9 mouse cellular contexts compared by ENCODE assay signal in the genomic region with DNA sequence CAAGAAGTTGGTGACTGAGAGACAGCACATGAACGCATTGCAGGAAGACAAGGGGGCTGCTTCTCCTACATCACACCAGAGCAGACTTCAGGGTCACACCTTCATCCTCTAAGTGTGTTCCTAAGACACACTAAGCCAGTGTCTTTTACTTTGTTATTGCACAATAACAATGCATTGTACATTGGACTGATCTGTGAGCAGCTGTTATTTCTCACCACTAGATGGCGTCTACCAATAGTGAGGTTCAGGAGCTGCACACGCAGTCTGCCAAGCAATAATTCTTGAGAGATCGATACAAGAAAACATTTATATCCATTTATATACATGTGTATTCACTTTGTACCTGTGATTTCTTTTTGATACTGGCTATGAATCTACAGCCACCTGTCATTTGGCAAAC. TPM values are rescaled to one million over a fixed set of nuclear protein-coding genes. Genes with fewer than 3 reads are reported as not detected.
DNase-seq lines count a peak whose midpoint lies in the region; ATAC-seq and TF ChIP-seq lines count a peak whose summit lies in the region.
"Had no signal": no experiment of that assay in that cellular context is flagged by ENCODE, and none has a peak within 500 bp of the region (broad histone marks: within the 10 kb centered on the region; RNA-seq: fewer than 3 reads in every experiment).

No protein-coding gene starts in this region.

- H3K4me1 ChIP-seq in liver, adult 2 months (ENCODE audit: control insufficient read depth, insufficient read depth, low read length) = peaks cover 13% of the 10 kb centered on the region; the same call in 1 of the 2 replicates
- peaks cover 7% of the 10 kb centered on the region for H3K4me1 ChIP-seq in liver, embryonic 11.5 days (replicated peaks; ENCODE audit: control insufficient read depth, insufficient read depth, low read length)
- H3K4me1 ChIP-seq in kidney, postnatal 0 days (replicated peaks; ENCODE audit: insufficient read depth, low read length) = peaks cover 5% of the 10 kb centered on the region; the same call in 1 of the 2 replicates
- no peaks in the 10 kb centered on the region; the same call in 1 of the 2 replicates for H3K4me1 ChIP-seq in intestine, embryonic 15.5 days (replicated peaks)

- WGBS in liver, adult 2 months = 28% methylated on average over 4 of the region's 4 CpGs
- 38% methylated on average over 4 of the region's 4 CpGs for WGBS in liver, embryonic 11.5 days
- WGBS in kidney, postnatal 0 days = 18% methylated on average over 4 of the region's 4 CpGs
- WGBS in intestine, embryonic 15.5 days = 25% methylated on average over 4 of the region's 4 CpGs

- no peaks in the 10 kb centered on the region for H3K27me3 ChIP-seq in liver, adult 2 months (ENCODE audit: control insufficient read depth, insufficient read depth, low read length)
- no peaks in the 10 kb centered on the region for H3K27me3 ChIP-seq in liver, embryonic 11.5 days (replicated peaks; ENCODE audit: control insufficient read depth, insufficient read depth, low read length)
- no peaks in the 10 kb centered on the region for H3K27me3 ChIP-seq in kidney, postnatal 0 days (ENCODE audit: insufficient read depth, low read length)
- H3K27me3 ChIP-seq in intestine, embryonic 15.5 days (replicated peaks) = no peaks in the 10 kb centered on the region
- H3K27me3 ChIP-seq: lung, embryonic 15.5 days had no signal

- no peak overlapping the region for H3K4me2 ChIP-seq in liver, embryonic 11.5 days
- no peak overlapping the region for H3K4me2 ChIP-seq in kidney, postnatal 0 days (ENCODE audit: low read length)
- no peak overlapping the region for H3K4me2 ChIP-seq in intestine, embryonic 15.5 days (replicated peaks)
- H3K4me2 ChIP-seq: lung, embryonic 15.5 days had no signal

- DNase-seq in cerebellum, adult 9-10 months = peak; percentile 73
- DNase-seq in cerebellum, adult 11-12 months = no peak
- DNase-seq in liver, adult 2 months (ENCODE audit: extremely low read depth, low read depth, low spot score) = peak; percentile 77
- no peak for DNase-seq in liver, embryonic 11.5 days (ENCODE audit: low spot score)
- DNase-seq in Muller cell, postnatal 12 days (ENCODE audit: inconsistent ontology term) = peak; percentile 22
- peak; percentile 87 for DNase-seq in kidney, postnatal 0 days (ENCODE audit: low spot score)
- DNase-seq in left cerebral cortex, postnatal 4 days = no peak

- no peak overlapping the region for H3K27ac ChIP-seq in liver, adult 2 months (replicated peaks; ENCODE audit: insufficient read depth, low read depth, low read length)
- no peak overlapping the region for H3K27ac ChIP-seq in liver, embryonic 11.5 days (ENCODE audit: low read depth, low read length)
- no peak overlapping the region for H3K27ac ChIP-seq in kidney, postnatal 0 days
- H3K27ac ChIP-seq in intestine, embryonic 15.5 days = no peak overlapping the region
- H3K27ac ChIP-seq: lung, embryonic 15.5 days had no signal

- H3K4me3 ChIP-seq in liver, adult 2 months (ENCODE audit: insufficient read depth, low read depth, low read length) = no peak overlapping the region
- no peak overlapping the region for H3K4me3 ChIP-seq in liver, embryonic 11.5 days (ENCODE audit: low read depth, low read length)
- no peak overlapping the region for H3K4me3 ChIP-seq in kidney, postnatal 0 days (replicated peaks; ENCODE audit: low read depth, low read length)
- no peak overlapping the region for H3K4me3 ChIP-seq in intestine, embryonic 15.5 days (replicated peaks)
- H3K4me3 ChIP-seq: lung, embryonic 15.5 days had no signal

- TF ChIP-seq CTCF in liver, adult 2 months (IDR thresholded peaks at IDR 0.05; ENCODE audit: low read depth, low read length) = peak; percentile 53; the same call in 1 of the 2 replicates
- TF ChIP-seq CTCF in kidney, postnatal 0 days (IDR thresholded peaks at IDR 0.05; ENCODE audit: low read depth) = peak; percentile 86

- ATAC-seq in liver, embryonic 11.5 days (replicated peaks; ENCODE audit: low FRiP score) = no peak
- no peak for ATAC-seq in kidney, postnatal 0 days (replicated peaks; ENCODE audit: low FRiP score, low read depth)
- no peak for ATAC-seq in intestine, embryonic 15.5 days

- intact Hi-C loops in left cerebral cortex, postnatal 4 days (cut with DNase I) = loop anchor here (5.0 to 10.0 kb wide), 3 partner anchors 161 to 509 kb away; no protein-coding TSS in a partner anchor

- no peaks in the 10 kb centered on the region for H3K79me2 ChIP-seq in liver, adult 2 months (ENCODE audit: control insufficient read depth, insufficient read depth, low read length)

- TF ChIP-seq POLR2A in liver, adult 2 months (IDR thresholded peaks at IDR 0.05; ENCODE audit: extremely low read depth, insufficient read depth, low read length) = no peak

- H3K9me3 ChIP-seq in liver, embryonic 11.5 days (ENCODE audit: control insufficient read depth, low read length) = peaks cover 2% of the 10 kb centered on the region; the same call in 1 of the 2 replicates
- H3K9me3 ChIP-seq in kidney, postnatal 0 days (replicated peaks; ENCODE audit: low read length) = no peaks in the 10 kb centered on the region
- H3K9me3 ChIP-seq in intestine, embryonic 15.5 days = no peaks in the 10 kb centered on the region
- H3K9me3 ChIP-seq: lung, embryonic 15.5 days had no signal

- no peaks in the 10 kb centered on the region for H3K36me3 ChIP-seq in liver, adult 2 months (ENCODE audit: control insufficient read depth, insufficient read depth, low read length)
- H3K36me3 ChIP-seq in liver, embryonic 11.5 days (ENCODE audit: control insufficient read depth, insufficient read depth, low read length) = no peaks in the 10 kb centered on the region
- H3K36me3 ChIP-seq in kidney, postnatal 0 days (ENCODE audit: insufficient read depth, low read length) = no peaks in the 10 kb centered on the region
- H3K36me3 ChIP-seq in intestine, embryonic 15.5 days = no peaks in the 10 kb centered on the region
- H3K36me3 ChIP-seq: lung, embryonic 15.5 days had no signal

- H3K9ac ChIP-seq in liver, adult 2 months (ENCODE audit: low read depth, low read length) = no peak overlapping the region
- H3K9ac ChIP-seq in liver, embryonic 11.5 days (ENCODE audit: low read depth, low read length) = no peak overlapping the region
- H3K9ac ChIP-seq in kidney, postnatal 0 days (ENCODE audit: low read depth, low read length) = no peak overlapping the region
- H3K9ac ChIP-seq in intestine, embryonic 15.5 days = no peak overlapping the region
- H3K9ac ChIP-seq: lung, embryonic 15.5 days had no signal

RNA-seq across cellular contexts. Expression of a gene that starts 4.7 kb away (rescaled TPM):
- total RNA-seq in liver, adult 2 months (2014; rRNA removed) = 2.5 and 3.6 TPM in 2 replicates
- polyA plus RNA-seq in liver, adult 2 months (2012; rRNA removed) = 1.5 TPM in 2 replicates
- 4.7 and 4.8 TPM in 2 replicates for polyA plus RNA-seq in liver, embryonic 11.5 days (2014; fragmentation: Nextera tagmentation; extraction: Ambion mirVana)
- polyA plus RNA-seq in kidney, postnatal 0 days (2015; fragmentation: Nextera tagmentation; extraction: Ambion mirVana) = 8.2 and 9.4 TPM in 2 replicates
- polyA plus RNA-seq in intestine, embryonic 15.5 days (2015; fragmentation: Nextera tagmentation; extraction: Ambion mirVana) = 7.4 and 7.6 TPM in 2 replicates
- 10 to 100 TPM; 43.2 to 46.9 TPM for total RNA-seq in left cerebral cortex, postnatal 4 days (2021)

Comparison
In these comparisons a context has a peak if more than half of its experiments do, and no peak if none do; other contexts are left out.
1. DNase-seq: peak in cerebellum, adult 9-10 months (single experiment), liver, adult 2 months (single experiment), Muller cell, postnatal 12 days (single experiment) and kidney, postnatal 0 days (single experiment); none in cerebellum, adult 11-12 months (single experiment), liver, embryonic 11.5 days (single experiment) and left cerebral cortex, postnatal 4 days (single experiment).